Mouse (Mus musculus) macrophage (primary cell): ENCODE results near the gene Afm. TPM values are rescaled to one million over a fixed set of nuclear protein-coding genes. Genes with fewer than 3 reads are reported as not detected.

Experiments used
- H3K27ac ChIP-seq: fragments of 350-480 bp; formaldehyde crosslinking; 2 replicates; pipeline ENCODE4 v1.9.0; 2021
- H3K36me3 ChIP-seq: fragments of 350-480 bp; formaldehyde crosslinking; 2 replicates; pipeline ENCODE4 v1.9.0; 2021; ENCODE audit errors: inconsistent target
- H3K4me3 ChIP-seq: fragments of 350-480 bp; formaldehyde crosslinking; 2 replicates; pipeline ENCODE4 v1.9.0; 2021; ENCODE audit errors: inconsistent target
- H3K79me2 ChIP-seq: fragments of 350-480 bp; formaldehyde crosslinking; 2 replicates; pipeline ENCODE4 v1.9.0; 2021; ENCODE audit errors: inconsistent target
- WGBS: methylation state at CpG from one replicate; pipeline ENCODE4 v1.1.7; 2026; ENCODE audit warnings: inconsistent platforms; ENCODE audit not compliant: missing documents; 5-methylcytosine and 5-hydroxymethylcytosine counted together
- polyA plus RNA-seq: library from polyadenylated mRNA; stranded (reverse); fragments of 250-400 nt; gene quantifications from 3 replicates; pipeline ENCODE4 v1.2.4, GENCODE M21; 2018; ENCODE audit warnings: inconsistent platforms

The Afm gene
- polyA plus RNA-seq, 1 experiment from 2014 or later = not detected

GRCm38 (mm10) chr5:90504742-90505141 is 14.0 kb upstream of the Afm start:
- no peak overlapping the region for H3K4me3 ChIP-seq
- no peaks in the 10 kb centered on the region for H3K79me2 ChIP-seq
- WGBS = 18% methylated on average over 11 of the region's 11 CpGs
- H3K27ac ChIP-seq = no peak overlapping the region
- no peaks in the 10 kb centered on the region for H3K36me3 ChIP-seq

- Histone ChIP-seq H3K4me3 (no peak overlapping the region), H3K79me2 (no peaks in the 10 kb centered on the region), H3K27ac (no peak overlapping the region), H3K36me3 (no peaks in the 10 kb centered on the region)
- WGBS = 81% methylated on average over 2 of the region's 2 CpGs
These were observed 12.2 kb upstream of the Afm start for GRCm38 (mm10) chr5:90506507-90506906.

- Histone ChIP-seq H3K27ac (no peak overlapping the region), H3K79me2 (no peaks in the 10 kb centered on the region), H3K4me3 (no peak overlapping the region), H3K36me3 (no peaks in the 10 kb centered on the region)
- WGBS = 96% methylated on average over 12 of the region's 13 CpGs
These were observed 11.3 kb upstream of the Afm start for GRCm38 (mm10) chr5:90507411-90507949.

- Histone ChIP-seq H3K79me2 (no peaks in the 10 kb centered on the region), H3K27ac (no peak overlapping the region), H3K36me3 (no peaks in the 10 kb centered on the region), H3K4me3 (no peak overlapping the region)
- 96% methylated on average over 5 of the region's 5 CpGs for WGBS
These were observed 8.7 kb upstream of the Afm start for GRCm38 (mm10) chr5:90509828-90510592.

- Histone ChIP-seq H3K4me3 (no peak overlapping the region), H3K36me3 (no peaks in the 10 kb centered on the region), H3K27ac (no peak overlapping the region), H3K79me2 (no peaks in the 10 kb centered on the region)
- 91% methylated on average over 6 of the region's 6 CpGs for WGBS
These were observed 6.3 kb upstream of the Afm start for GRCm38 (mm10) chr5:90512288-90512955.

- H3K27ac ChIP-seq = no peak overlapping the region
- 93% methylated on average over 6 of the region's 6 CpGs for WGBS
- no peaks in the 10 kb centered on the region for H3K36me3 ChIP-seq
- no peaks in the 10 kb centered on the region for H3K79me2 ChIP-seq
- H3K4me3 ChIP-seq = no peak overlapping the region
These were observed 3.2 kb upstream of the Afm start for GRCm38 (mm10) chr5:90515561-90515960.

- WGBS = 80% methylated on average over 8 of the region's 8 CpGs
- no peak overlapping the region for H3K4me3 ChIP-seq
- H3K79me2 ChIP-seq = no peaks in the 10 kb centered on the region
- H3K27ac ChIP-seq = no peak overlapping the region
- H3K36me3 ChIP-seq = no peaks in the 10 kb centered on the region
These were observed 32.5 kb downstream of the Afm start for GRCm38 (mm10) chr5:90551191-90551590.

GRCm38 (mm10) chr5:90556052-90556451 is 37.3 kb downstream of the Afm start:
- Histone ChIP-seq H3K36me3 (no peaks in the 10 kb centered on the region), H3K4me3 (no peak overlapping the region), H3K27ac (no peak overlapping the region), H3K79me2 (no peaks in the 10 kb centered on the region)
- WGBS = 34% methylated on average over 3 of the region's 3 CpGs

- Histone ChIP-seq H3K36me3 (no peaks in the 10 kb centered on the region), H3K79me2 (no peaks in the 10 kb centered on the region), H3K27ac (no peak within 1 kb of the TSS), H3K4me3 (no peak within 1 kb of the TSS)
- WGBS = 92% methylated on average over 6 of the region's 6 CpGs
These were observed 42.0 kb downstream of the Afm start, which contains the start of gene 5830473C10Rik for GRCm38 (mm10) chr5:90560743-90561142. Gene 5830473C10Rik, plus strand, starts transcription at chr5:90561107.

GRCm38 (mm10) chr5:90561721-90562275 is 43.1 kb downstream of the Afm start:
- Histone ChIP-seq H3K27ac (no peak overlapping the region), H3K4me3 (no peak overlapping the region), H3K79me2 (no peaks in the 10 kb centered on the region), H3K36me3 (no peaks in the 10 kb centered on the region)
- WGBS = 97% methylated on average over 11 of the region's 11 CpGs

- 87% methylated on average over 4 of the region's 4 CpGs for WGBS
- H3K36me3 ChIP-seq = no peaks in the 10 kb centered on the region
- no peaks in the 10 kb centered on the region for H3K79me2 ChIP-seq
- no peak overlapping the region for H3K4me3 ChIP-seq
- no peak overlapping the region for H3K27ac ChIP-seq
These were observed 44.1 kb downstream of the Afm start for GRCm38 (mm10) chr5:90562880-90563279.

GRCm38 (mm10) chr5:90564161-90564560 is 45.4 kb downstream of the Afm start:
- 89% methylated on average over 4 of the region's 4 CpGs for WGBS
- no peak overlapping the region for H3K27ac ChIP-seq

GRCm38 (mm10) chr5:90565205-90565604 is 46.5 kb downstream of the Afm start:
- Histone ChIP-seq H3K4me3 (no peak overlapping the region), H3K79me2 (no peaks in the 10 kb centered on the region), H3K27ac (no peak overlapping the region), H3K36me3 (no peaks in the 10 kb centered on the region)
- WGBS = 84% methylated on average over 6 of the region's 6 CpGs

More at GRCm38 (mm10) chr5:90564161-90564560, 45.4 kb downstream of the Afm start:
- no peak overlapping the region for H3K4me3 ChIP-seq
- H3K79me2 ChIP-seq = no peaks in the 10 kb centered on the region
- no peaks in the 10 kb centered on the region for H3K36me3 ChIP-seq

- 100% methylated on average over 2 of the region's 5 CpGs for WGBS
- H3K27ac ChIP-seq = no peak overlapping the region
- H3K4me3 ChIP-seq = no peak overlapping the region
- H3K36me3 ChIP-seq = no peaks in the 10 kb centered on the region
- H3K79me2 ChIP-seq = no peaks in the 10 kb centered on the region
These were observed 49.1 kb downstream of the Afm start for GRCm38 (mm10) chr5:90567788-90568187.

- H3K27ac ChIP-seq = no peak overlapping the region
- no peak overlapping the region for H3K4me3 ChIP-seq
These were observed 49.6 kb downstream of the Afm start for GRCm38 (mm10) chr5:90568338-90568737.

More at GRCm38 (mm10) chr5:90568338-90568737, 49.6 kb downstream of the Afm start:
- Histone ChIP-seq H3K36me3 (no peaks in the 10 kb centered on the region), H3K79me2 (no peaks in the 10 kb centered on the region)
